Comparison of ENCODE assay signal across 11 mouse cellular contexts in the genomic region with DNA sequence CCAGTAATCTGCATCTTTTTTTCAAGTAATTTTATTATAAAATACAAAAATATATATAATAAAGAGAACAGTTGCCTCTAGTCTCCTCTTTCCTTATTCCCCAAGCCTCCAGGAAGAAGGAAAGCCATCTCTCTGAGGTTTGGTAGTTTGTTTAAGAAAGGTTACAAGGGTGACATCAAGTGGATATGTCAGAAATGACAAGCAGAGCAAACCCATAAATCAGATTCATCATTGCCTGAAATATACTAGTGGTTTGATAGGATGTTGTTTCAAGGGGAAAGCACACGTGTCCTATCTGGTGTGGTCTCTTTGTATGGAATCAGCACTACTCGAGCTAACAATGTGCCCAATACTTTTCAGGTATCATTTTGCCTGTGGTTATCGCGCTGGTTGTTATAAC.
DNase-seq lines count a peak whose midpoint lies in the region; ATAC-seq and TF ChIP-seq lines count a peak whose summit lies in the region.
"Had no signal": no experiment of that assay in that cellular context is flagged by ENCODE, and none has a peak within 500 bp of the region (broad histone marks: within the 10 kb centered on the region; RNA-seq: fewer than 3 reads in every experiment).

No protein-coding gene starts in this region.

- no peak overlapping the region for H3K9ac ChIP-seq in kidney, embryonic 15.5 days
- H3K9ac ChIP-seq in CH12.LX (ENCODE audit: insufficient read depth, low read depth): no peak overlapping the region
- H3K9ac ChIP-seq: liver, embryonic 13.5 days had no signal

- H3K4me2 ChIP-seq in kidney, embryonic 15.5 days: no peak overlapping the region
- H3K4me2 ChIP-seq in CH12.LX (ENCODE audit: insufficient read depth, low read depth, poor library complexity, severe bottlenecking): no peak overlapping the region
- H3K4me2 ChIP-seq: heart, embryonic 11.5 days; liver, embryonic 13.5 days had no signal

- TF ChIP-seq POLR2A in kidney, adult 2 months (IDR thresholded peaks at IDR 0.05; ENCODE audit: low read depth, low read length): no peak
- no peak for TF ChIP-seq POLR2A in CH12.LX (IDR thresholded peaks at IDR 0.05; ENCODE audit: low read depth, low read length)
- no peak for TF ChIP-seq POLR2A in brain, embryonic 14.5 days (IDR thresholded peaks at IDR 0.05; ENCODE audit: borderline replicate concordance, extremely low read depth, insufficient read depth, insufficient read length, poor library complexity, severe bottlenecking)

- TF ChIP-seq CTCF in kidney, adult 2 months (conservative IDR thresholded peaks at IDR 0.05; ENCODE audit: insufficient read depth, insufficient read length, low read depth, low read length): no peak; the same call in 1 of the 2 replicates
- TF ChIP-seq CTCF in CH12.LX (conservative IDR thresholded peaks at IDR 0.05 in 1 of 2, IDR thresholded peaks at IDR 0.05 in 1 of 2; ENCODE audit: low read depth in 2 of 2, low read length in 2 of 2): peak; percentile 71 to 90
- peak; percentile 36; the same call in 1 of the 2 replicates for TF ChIP-seq CTCF in brain, embryonic 14.5 days (IDR thresholded peaks at IDR 0.05; ENCODE audit: borderline replicate concordance, extremely low read depth, insufficient read depth, insufficient read length)

- ATAC-seq in kidney, embryonic 15.5 days (replicated peaks; ENCODE audit: low FRiP score): no peak
- no peak for ATAC-seq in erythroid progenitor cell, adult 5-6 weeks (replicated peaks; ENCODE audit: low FRiP score, poor library complexity, severe bottlenecking)

- no peaks in the 10 kb centered on the region for H3K4me1 ChIP-seq in kidney, adult 2 months (ENCODE audit: control insufficient read depth, insufficient read depth, low read length)
- H3K4me1 ChIP-seq in kidney, embryonic 15.5 days: no peaks in the 10 kb centered on the region
- no peaks in the 10 kb centered on the region for H3K4me1 ChIP-seq in CH12.LX (ENCODE audit: control insufficient read depth in 1 of 2, insufficient read depth in 2 of 2)
- H3K4me1 ChIP-seq: liver, embryonic 13.5 days had no signal

- peak; percentile 21 for DNase-seq in kidney, adult 2 months
- DNase-seq in CH12.LX (ENCODE audit: extremely low read depth): peak; percentile 54
- peak; percentile 85 for DNase-seq in brain, embryonic 14.5 days (ENCODE audit: low read depth)
- peak; percentile 47 for DNase-seq in lung, postnatal 36 days
- DNase-seq in adrenal gland, postnatal 36 days: no peak
- DNase-seq in adrenal gland, adult 8-10 months: no peak
- DNase-seq: adrenal gland, adult 2 months; liver, embryonic 13.5 days had no signal

- no peaks in the 10 kb centered on the region for H3K79me2 ChIP-seq in CH12.LX (replicated peaks; ENCODE audit: control insufficient read depth, extremely low read depth, insufficient read depth, poor library complexity, severe bottlenecking)

- 63% methylated on average over 4 of the region's 4 CpGs for WGBS in kidney, adult 2 months
- 67% methylated on average over 4 of the region's 4 CpGs for WGBS in kidney, embryonic 15.5 days

- no peak overlapping the region for H3K4me3 ChIP-seq in kidney, adult 2 months (ENCODE audit: insufficient read depth, low read depth, low read length)
- no peak overlapping the region for H3K4me3 ChIP-seq in kidney, embryonic 15.5 days (replicated peaks)
- H3K4me3 ChIP-seq in CH12.LX (replicated peaks in 1 of 3; ENCODE audit: low read depth in 2 of 3, low read length in 2 of 3, poor library complexity in 1 of 3): no peak overlapping the region
- H3K4me3 ChIP-seq: liver, embryonic 13.5 days had no signal

- H3K27ac ChIP-seq in kidney, adult 2 months (ENCODE audit: insufficient read depth, low read depth, low read length): no peak overlapping the region
- no peak overlapping the region for H3K27ac ChIP-seq in kidney, embryonic 15.5 days
- H3K27ac ChIP-seq in CH12.LX (ENCODE audit: insufficient read depth, low read depth): no peak overlapping the region
- H3K27ac ChIP-seq: liver, embryonic 13.5 days had no signal

- peak; percentile 99 for TF ChIP-seq RAD21 in CH12.LX (IDR thresholded peaks at IDR 0.05; ENCODE audit: low read depth, low read length)

- in situ Hi-C loops in CH12.LX (cut with MboI; ENCODE audit: low pct_ligation_motif_present, low pct_unique_long_range_greater_than_20kb, low sequenced_read_pairs): loop anchor here (25.0 kb wide), 1 partner anchor 1531 kb away; no protein-coding TSS in a partner anchor

- H3K36me3 ChIP-seq in kidney, adult 2 months (ENCODE audit: control insufficient read depth, insufficient read depth, low read length): no peaks in the 10 kb centered on the region; the same call in 1 of the 2 replicates
- H3K36me3 ChIP-seq in kidney, embryonic 15.5 days: no peaks in the 10 kb centered on the region
- no peaks in the 10 kb centered on the region for H3K36me3 ChIP-seq in CH12.LX (replicated peaks in 1 of 2; ENCODE audit: control insufficient read depth in 1 of 2, insufficient read depth in 1 of 2, low read length in 1 of 2)
- H3K36me3 ChIP-seq: liver, embryonic 13.5 days had no signal

- no peaks in the 10 kb centered on the region for H3K9me3 ChIP-seq in kidney, embryonic 15.5 days (replicated peaks)
- H3K9me3 ChIP-seq in CH12.LX (replicated peaks; ENCODE audit: low read length): no peaks in the 10 kb centered on the region
- H3K9me3 ChIP-seq: liver, embryonic 13.5 days had no signal

- H3K27me3 ChIP-seq in kidney, adult 2 months (replicated peaks; ENCODE audit: control insufficient read depth, insufficient read depth, low read length): no peaks in the 10 kb centered on the region
- H3K27me3 ChIP-seq in kidney, embryonic 15.5 days: no peaks in the 10 kb centered on the region
- no peaks in the 10 kb centered on the region for H3K27me3 ChIP-seq in CH12.LX (replicated peaks)
- H3K27me3 ChIP-seq: liver, embryonic 13.5 days had no signal

- TF ChIP-seq EP300 in CH12.LX (IDR thresholded peaks at IDR 0.05; ENCODE audit: low read length): no peak

- dilution Hi-C loops in CH12.LX (cut with MboI; ENCODE audit: extremely low pct_ligation_motif_present, extremely low pct_unique_long_range_greater_than_20kb, low sequenced_read_pairs): no loop called here

TF ChIP-seq in CH12.LX, 34 proteins besides CTCF, POLR2A, EP300 and RAD21:
- TF ChIP-seq TCF12 (IDR thresholded peaks at IDR 0.05; ENCODE audit: low read depth, low read length) (no peak), IRF4 (IDR thresholded peaks at IDR 0.05; ENCODE audit: low read depth, low read length) (0 out of 2 replicates have a peak, but pooled peaks have one; percentile 19), SIN3A (IDR thresholded peaks at IDR 0.05; ENCODE audit: low read length) (0 out of 2 replicates have a peak, but pooled peaks have one; percentile 46), MEF2A (IDR thresholded peaks at IDR 0.05; ENCODE audit: borderline replicate concordance, low read depth, low read length) (no peak), MAX (IDR thresholded peaks at IDR 0.05; ENCODE audit: low read length) (peak; percentile 58; the same call in 1 of the 2 replicates), ZC3H11A (IDR thresholded peaks at IDR 0.05; ENCODE audit: low read depth, low read length) (peak; percentile 91), SMC3 (IDR thresholded peaks at IDR 0.05; ENCODE audit: low read depth, low read length) (peak; percentile 93), MAZ (IDR thresholded peaks at IDR 0.05; ENCODE audit: low read depth, low read length) (no peak), NELFE (IDR thresholded peaks at IDR 0.05; ENCODE audit: low read depth, low read length) (peak; percentile 28; the same call in 1 of the 2 replicates), MXI1 (IDR thresholded peaks at IDR 0.05; ENCODE audit: low read depth, low read length) (no peak), CHD1 (IDR thresholded peaks at IDR 0.05; ENCODE audit: low read depth, low read length) (no peak), BHLHE40 (IDR thresholded peaks at IDR 0.05; ENCODE audit: low read depth, low read length) (no peak), ELF1 (IDR thresholded peaks at IDR 0.05; ENCODE audit: low read depth, low read length) (0 out of 2 replicates have a peak, but pooled peaks have one; percentile 28), JUND (conservative IDR thresholded peaks at IDR 0.05; ENCODE audit: low read depth, low read length) (peak; percentile 45; the same call in 1 of the 2 replicates)

Comparison
In these comparisons a context has a peak if more than half of its experiments do, and no peak if none do; other contexts are left out.
1. DNase-seq: peak in kidney, adult 2 months (single experiment), CH12.LX (single experiment), brain, embryonic 14.5 days (single experiment) and lung, postnatal 36 days (single experiment); none in adrenal gland, postnatal 36 days (0 of 2) and adrenal gland, adult 8-10 months (single experiment).